Mouse (Mus musculus): ENCODE data around the gene Maip1.
A peak's percentile ranks its signal among the peaks of the same experiment; 100 is the strongest.

Maip1 gene

DNA sequence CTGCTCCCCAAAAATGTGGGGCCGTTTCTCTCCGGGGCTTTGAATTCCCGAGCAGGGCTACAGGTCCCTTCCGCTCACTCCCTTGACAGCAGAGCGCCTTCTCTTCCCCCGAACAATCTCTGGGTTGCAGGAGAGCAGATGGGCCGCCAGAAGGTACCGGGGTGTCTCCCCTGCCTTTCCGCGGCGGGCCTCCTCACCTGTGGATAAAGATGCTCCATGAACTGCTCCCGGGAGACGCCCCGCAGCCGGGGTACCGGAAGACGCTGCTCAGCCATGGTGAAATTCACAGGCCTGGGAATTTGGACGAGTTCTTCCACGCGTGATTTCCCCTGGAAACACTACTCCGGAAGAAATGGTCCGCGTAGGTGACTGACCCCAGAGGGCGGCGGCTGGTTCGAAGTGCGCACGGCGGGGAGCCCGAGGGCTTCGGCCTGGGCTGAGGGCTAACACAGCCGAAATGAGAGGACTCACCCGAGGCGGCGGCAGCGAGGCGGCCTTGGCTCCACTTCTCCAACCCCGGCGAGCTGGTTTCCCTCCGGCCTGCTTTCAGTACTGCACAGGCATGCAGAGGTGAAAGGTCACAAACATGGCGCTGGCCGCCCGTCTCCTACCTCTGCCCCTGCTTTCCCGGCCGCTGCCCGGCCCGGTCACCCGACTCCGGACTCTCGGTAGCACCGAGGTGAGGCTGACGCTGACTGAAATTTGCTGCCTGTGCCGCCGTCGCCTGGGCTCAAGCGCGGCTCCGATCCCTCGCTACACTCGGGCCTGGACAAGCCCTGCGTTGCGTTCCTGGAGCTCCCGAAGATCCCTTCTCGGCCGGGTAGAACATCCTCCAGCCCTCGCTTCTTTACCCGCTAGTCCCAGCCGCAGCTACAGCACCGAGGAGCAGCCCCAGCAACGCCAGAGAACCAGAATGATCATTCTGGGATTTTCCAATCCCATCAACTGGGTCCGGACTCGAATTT, at the start of gene Maip1, which contains the start of gene Tyw5:
Maip1 (plus strand) TSS at position 142 of the 965 bp plus-strand sequence.
Tyw5 (minus strand) TSS at position 915 of the 965 bp plus-strand sequence.
- peak; percentile 48 for DNase-seq (ENCODE audit: low read depth, low spot score)

- no peak for DNase-seq (ENCODE audit: low read depth, low spot score)
Observed at GRCm38 (mm10) chr1:57358546-57358945, 47.6 kb upstream of the Maip1 start.

- DNase-seq (ENCODE audit: low read depth, low spot score): no peak
Observed at GRCm38 (mm10) chr1:57367446-57367845, 38.7 kb upstream of the Maip1 start.

DNA sequence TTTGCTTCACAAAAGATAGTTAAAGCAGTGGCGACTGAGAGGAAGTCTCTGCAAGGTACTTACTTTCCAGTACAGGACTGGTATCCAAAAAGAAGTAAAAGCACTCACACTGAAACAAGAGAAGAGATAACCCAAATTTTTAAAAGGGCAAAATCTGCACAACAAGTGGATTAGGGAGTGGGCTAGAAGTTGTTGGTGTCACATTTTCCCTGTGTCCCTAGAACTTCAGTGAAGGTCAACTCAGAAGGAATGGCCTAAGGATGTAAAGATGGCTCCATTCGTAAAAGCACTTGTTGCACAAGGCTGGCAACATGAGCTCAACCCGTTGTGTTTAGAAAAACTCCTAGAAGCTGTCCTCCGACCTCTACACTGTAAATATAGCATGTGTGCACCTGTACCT, 37.0 kb upstream of the Maip1 start:
- no peak for DNase-seq (ENCODE audit: low read depth, low spot score)

DNA sequence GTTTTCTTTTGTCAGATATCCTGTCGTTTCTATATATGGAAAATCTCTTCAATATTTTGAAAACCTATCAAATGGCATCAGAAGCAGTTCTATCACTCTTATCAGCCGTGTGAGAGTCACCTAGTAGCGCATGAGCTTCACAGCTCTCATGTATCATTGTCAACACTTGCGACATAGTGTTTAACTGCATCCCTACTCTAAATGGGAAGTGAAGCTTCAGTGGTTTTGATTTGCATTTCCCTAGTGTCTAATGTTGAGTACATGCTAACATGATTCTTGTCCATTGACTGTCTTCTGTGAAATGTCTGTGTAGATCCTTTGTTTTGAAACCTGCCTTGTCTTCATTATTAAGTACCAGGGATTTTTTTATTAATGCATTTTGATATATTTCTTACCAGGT, 35.7 kb upstream of the Maip1 start:
- DNase-seq (ENCODE audit: low read depth, low spot score): no peak

- no peak for DNase-seq (ENCODE audit: low read depth, low spot score)
Observed at GRCm38 (mm10) chr1:57375276-57375675, 30.9 kb upstream of the Maip1 start.

DNA sequence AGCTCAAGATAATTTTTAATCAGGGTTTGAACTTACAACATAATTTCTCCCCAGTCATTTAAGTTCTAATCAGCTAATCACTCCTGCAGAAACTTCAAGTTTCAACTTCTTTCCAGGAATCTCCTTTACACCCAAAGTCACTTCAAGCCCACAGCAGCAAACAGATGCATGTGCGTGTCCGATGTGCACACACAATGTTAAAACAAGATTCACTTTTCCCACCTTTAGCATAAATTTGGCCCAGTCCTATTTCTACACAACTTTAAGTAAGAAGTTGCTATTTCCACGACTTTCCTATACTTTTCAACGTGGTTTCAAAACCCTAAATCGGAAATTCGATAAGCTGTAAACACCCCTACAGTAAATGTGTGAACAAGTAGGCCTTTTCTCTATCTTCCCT, 29.3 kb upstream of the Maip1 start:
- no peak for DNase-seq (ENCODE audit: low read depth, low spot score)

DNA sequence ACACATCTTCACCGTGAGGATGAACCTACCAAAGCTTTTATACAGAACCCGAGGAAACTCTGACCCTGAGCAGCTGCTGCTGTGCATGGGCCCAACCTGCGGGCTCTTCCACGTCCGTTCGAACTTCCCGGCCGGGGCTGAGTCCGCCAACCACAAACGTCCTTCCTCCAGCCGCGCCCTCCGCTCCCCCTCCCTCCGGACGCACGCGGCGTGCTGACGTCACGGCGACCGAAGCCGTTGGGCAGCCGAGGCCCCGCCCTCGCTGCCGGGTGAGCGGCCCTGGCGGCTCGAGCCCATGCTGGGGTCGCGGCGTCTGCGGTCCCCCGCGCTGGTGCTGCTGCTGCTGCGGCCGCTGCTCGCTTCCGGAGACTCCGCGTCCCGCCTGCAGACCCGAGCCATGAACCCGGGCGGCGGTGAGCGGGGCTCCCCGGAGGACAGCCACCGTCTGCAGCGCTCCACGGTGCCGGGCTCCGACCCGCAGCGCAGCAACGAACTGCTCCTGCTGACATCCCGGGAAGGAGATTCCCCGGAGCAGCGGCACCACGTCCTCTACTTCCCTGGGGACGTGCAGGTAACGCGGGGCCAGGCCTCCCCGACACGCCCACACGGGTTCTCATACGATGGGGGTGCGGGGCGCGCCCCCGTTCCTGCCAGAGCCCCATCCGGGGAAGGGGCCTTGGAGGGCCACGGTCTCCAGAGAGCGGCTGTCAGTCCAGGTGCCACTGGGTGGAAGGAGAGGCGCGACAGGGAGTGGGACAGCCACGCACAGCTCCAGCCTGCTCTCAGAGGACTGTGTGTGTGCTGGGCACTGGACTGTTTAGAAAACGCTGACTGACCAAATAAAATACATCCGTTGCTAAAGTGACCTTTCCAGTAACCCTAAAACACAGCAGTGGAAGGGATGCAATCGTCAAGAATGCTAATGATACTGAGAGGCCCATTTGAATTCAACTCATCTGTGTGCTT, 28.5 kb upstream of the Maip1 start, which contains the start of gene 1700066M21Rik:
1700066M21Rik (plus strand) TSS at position 245 of the 966 bp plus-strand sequence.
- DNase-seq (ENCODE audit: low read depth, low spot score): peak; percentile 79

DNA sequence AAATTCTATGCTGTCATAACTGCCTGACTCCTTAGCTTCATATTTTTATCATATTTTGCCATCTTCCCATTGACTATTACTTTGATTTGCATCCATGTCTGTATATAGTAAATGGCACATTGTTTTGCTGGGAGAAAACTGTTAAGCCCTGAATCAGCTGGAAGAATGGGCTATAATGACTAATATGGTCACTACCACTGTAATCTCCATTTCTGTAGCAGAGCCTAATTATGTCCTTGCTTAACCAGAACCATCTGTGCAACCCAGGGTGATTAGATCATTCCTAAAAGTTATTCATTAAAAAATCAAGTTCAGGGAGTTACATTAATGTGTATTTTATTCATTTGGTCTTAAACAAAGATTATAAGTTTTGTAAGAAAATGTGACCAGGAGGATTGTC, 19.6 kb upstream of the Maip1 start:
- DNase-seq (ENCODE audit: low read depth, low spot score): no peak

- DNase-seq (ENCODE audit: low read depth, low spot score): no peak
Observed at GRCm38 (mm10) chr1:57387876-57388275, 18.3 kb upstream of the Maip1 start.

- DNase-seq (ENCODE audit: low read depth, low spot score): no peak
Observed at GRCm38 (mm10) chr1:57388402-57389155, 17.5 kb upstream of the Maip1 start.

DNA sequence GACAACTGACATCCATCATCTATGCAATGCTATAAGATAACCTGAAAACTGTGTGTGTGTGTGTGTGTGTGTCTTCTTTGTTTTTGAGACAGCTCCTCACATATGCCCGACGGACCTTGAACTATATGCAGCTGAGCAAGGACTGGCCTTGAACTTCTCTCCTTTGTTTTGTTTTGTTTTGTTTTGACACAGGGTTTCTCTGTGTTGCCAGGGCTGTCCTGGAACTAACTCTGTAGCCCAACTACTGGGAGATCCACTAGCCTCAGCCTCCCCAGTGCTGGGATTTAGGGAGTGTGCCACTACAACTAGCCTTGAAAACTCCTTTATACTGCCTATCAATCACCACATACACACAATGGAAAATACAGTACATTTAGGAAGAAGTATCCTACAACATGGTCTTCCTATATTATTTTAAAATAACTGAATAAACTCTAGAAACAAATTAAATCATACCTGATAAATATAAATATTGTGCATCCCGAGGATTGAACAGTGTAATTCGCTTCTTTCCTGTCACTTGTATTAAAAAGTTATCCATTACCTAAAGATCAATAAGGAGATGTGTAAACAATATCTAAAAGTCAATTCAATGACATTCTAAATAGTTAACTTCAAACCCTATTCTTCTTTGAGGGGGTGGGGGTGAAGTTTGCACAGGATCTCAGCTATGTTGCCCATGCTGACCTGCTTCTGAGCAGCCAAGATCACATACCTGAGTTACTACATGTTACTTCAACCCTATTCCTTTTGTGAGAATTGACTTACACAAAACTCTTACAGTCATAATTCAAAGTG, 14.9 kb upstream of the Maip1 start:
- DNase-seq (ENCODE audit: low read depth, low spot score): no peak

DNA sequence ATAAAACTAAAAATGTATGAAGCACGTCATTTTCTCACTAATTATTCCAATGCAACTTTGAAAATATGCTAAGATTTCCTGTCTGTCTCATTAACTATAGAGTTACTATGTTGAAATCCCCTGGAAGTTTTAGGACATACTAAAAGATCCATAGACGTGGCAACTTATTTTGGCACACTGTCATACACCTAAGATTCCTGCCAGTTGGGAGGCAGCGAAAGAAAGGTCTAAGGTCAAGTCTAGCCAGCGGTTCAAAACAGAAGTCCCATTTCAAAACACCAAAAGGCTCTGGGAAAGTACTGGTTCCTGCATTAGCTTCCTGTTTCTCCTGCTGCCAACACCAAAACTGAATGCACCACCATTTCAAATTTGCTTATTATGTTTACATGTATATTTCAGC, 13.7 kb upstream of the Maip1 start:
- DNase-seq (ENCODE audit: low read depth, low spot score): no peak

- peak; percentile 18 for DNase-seq (ENCODE audit: low read depth, low spot score)
Observed at GRCm38 (mm10) chr1:57394051-57394450, 12.1 kb upstream of the Maip1 start.

DNA sequence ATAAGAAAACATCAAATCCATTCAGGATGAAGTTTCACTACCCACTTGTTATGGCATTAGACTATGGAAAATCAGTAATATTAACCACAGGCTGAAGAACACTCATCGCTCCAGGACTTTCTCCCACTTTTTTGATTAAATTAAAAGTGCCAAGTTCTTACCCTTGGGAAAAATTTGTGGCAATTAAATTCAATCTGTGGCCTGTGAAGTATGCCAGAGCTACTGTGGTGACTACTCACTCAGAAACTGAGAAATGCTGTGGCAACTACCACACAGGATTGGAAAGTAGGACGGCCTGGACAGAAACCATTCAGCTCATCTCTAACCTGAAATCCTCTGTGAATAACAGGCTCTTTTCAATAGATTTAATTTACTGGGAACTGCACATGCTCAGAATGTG, 5.8 kb upstream of the Maip1 start:
- no peak for DNase-seq (ENCODE audit: low read depth, low spot score)

- DNase-seq (ENCODE audit: low read depth, low spot score): no peak
Observed at GRCm38 (mm10) chr1:57400877-57401276, 5.3 kb upstream of the Maip1 start.

DNA sequence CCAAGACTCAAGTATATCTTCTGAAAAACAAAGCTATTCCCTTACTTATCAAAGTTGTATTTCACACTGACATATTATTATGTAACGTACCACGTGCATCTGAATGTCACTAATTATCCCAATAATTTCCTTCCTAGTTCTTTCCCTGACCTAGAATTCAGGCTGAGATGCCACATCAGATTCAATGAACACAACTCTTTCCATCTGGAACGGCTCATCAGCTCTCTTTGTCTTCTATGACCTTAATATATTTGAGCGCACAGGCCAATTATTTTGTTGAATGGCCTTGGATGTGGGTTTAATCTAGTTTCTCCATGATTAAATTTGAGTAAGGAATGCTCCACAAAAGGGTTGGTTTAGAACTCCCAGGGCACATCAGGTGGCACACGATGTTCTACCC, 4.0 kb upstream of the Maip1 start:
- no peak for DNase-seq (ENCODE audit: low read depth, low spot score)

DNA sequence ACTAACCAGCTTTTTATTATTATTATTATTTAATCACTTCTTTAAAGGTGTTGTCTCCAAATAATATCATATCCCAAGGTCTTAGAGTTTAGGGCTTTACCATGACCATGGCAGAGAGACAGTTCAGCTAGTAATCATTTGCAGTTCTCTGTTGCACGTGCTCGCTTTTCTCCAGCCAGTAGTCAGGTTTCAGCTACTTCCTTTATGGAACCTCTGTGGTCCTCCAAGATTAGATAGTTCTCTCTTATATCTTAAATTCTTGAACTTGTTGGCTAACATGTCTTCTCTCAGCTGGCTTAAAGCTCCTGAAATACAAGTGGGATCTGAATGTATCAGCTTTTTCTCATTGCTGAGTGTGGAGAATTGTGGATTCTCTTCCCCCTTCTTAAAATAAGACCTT, 2.9 kb downstream of the Maip1 start:
- no peak for DNase-seq (ENCODE audit: low read depth, low spot score)

DNA sequence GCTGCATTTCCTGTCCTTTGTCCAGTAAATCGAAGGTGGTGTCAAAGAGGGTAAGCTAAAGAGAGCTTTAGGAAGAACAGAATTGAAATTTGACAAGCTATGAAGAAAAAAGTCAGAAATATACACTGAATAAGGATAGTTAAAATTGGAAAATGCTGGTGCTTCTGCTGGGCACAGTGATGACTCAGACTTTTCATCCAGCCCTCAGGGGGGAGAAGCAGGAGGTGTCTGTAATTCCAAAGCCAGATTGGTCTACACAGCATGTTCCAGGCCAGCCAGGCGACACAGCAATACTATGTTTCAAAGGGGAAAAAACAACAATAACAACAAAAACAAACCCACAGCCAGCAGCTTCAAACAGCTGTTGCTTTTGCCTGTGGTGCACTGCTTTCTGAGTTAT, 7.3 kb downstream of the Maip1 start:
- DNase-seq (ENCODE audit: low read depth, low spot score): no peak

GRCm38 (mm10) chr1:57423696-57424095, 17.6 kb downstream of the Maip1 start:
- DNase-seq (ENCODE audit: low read depth, low spot score): no peak
